In genomic region chr14:97975447-97975846, GRCm38 (mm10) we compare ENCODE assay signal across 25 mouse cellular contexts.
DNase-seq lines count a peak whose midpoint lies in the region; ATAC-seq lines count a peak whose summit lies in the region.
"Had no signal": no experiment of that assay in that cellular context is flagged by ENCODE, and none has a peak within 500 bp of the region (broad histone marks: within the 10 kb centered on the region; RNA-seq: fewer than 3 reads in every experiment).

No protein-coding gene starts in this region.

- peak; percentile 57; the same call in 1 of the 2 replicates for ATAC-seq in forebrain, embryonic 13.5 days
- ATAC-seq in forebrain, embryonic 16.5 days = no peak
- no peak for ATAC-seq in neural tube, embryonic 11.5 days (ENCODE audit: insufficient read depth, low FRiP score, low TSS enrichment)
- no peak for ATAC-seq in hindbrain, embryonic 13.5 days (ENCODE audit: low FRiP score)
- ATAC-seq: midbrain, embryonic 13.5 days had no signal

- no peaks in the 10 kb centered on the region for H3K9me3 ChIP-seq in forebrain, embryonic 13.5 days (replicated peaks)
- H3K9me3 ChIP-seq in forebrain, embryonic 16.5 days (ENCODE audit: control insufficient read depth, low read length) = no peaks in the 10 kb centered on the region
- no peaks in the 10 kb centered on the region for H3K9me3 ChIP-seq in neural tube, embryonic 11.5 days (ENCODE audit: control insufficient read depth, low read length)
- H3K9me3 ChIP-seq in hindbrain, embryonic 13.5 days = no peaks in the 10 kb centered on the region
- H3K9me3 ChIP-seq: embryonic facial prominence, embryonic 13.5 days; heart, embryonic 13.5 days; liver, embryonic 13.5 days; lung, embryonic 15.5 days; midbrain, embryonic 13.5 days had no signal

- H3K4me3 ChIP-seq in forebrain, embryonic 13.5 days = no peak overlapping the region
- H3K4me3 ChIP-seq in forebrain, embryonic 16.5 days (replicated peaks; ENCODE audit: low read length) = no peak overlapping the region
- no peak overlapping the region for H3K4me3 ChIP-seq in neural tube, embryonic 11.5 days (ENCODE audit: low read depth, low read length)
- H3K4me3 ChIP-seq in hindbrain, embryonic 13.5 days = no peak overlapping the region
- H3K4me3 ChIP-seq: embryonic facial prominence, embryonic 13.5 days; heart, embryonic 13.5 days; layer of hippocampus, adult 2 months; liver, embryonic 13.5 days; lung, embryonic 15.5 days; midbrain, embryonic 13.5 days; myocyte had no signal

- H3K9ac ChIP-seq in forebrain, embryonic 13.5 days = no peak overlapping the region
- H3K9ac ChIP-seq in forebrain, embryonic 16.5 days (replicated peaks; ENCODE audit: low read depth, low read length) = no peak overlapping the region
- no peak overlapping the region for H3K9ac ChIP-seq in neural tube, embryonic 11.5 days (ENCODE audit: low read length)
- no peak overlapping the region for H3K9ac ChIP-seq in hindbrain, embryonic 13.5 days
- H3K9ac ChIP-seq: embryonic facial prominence, embryonic 13.5 days; heart, embryonic 13.5 days; liver, embryonic 13.5 days; lung, embryonic 15.5 days; midbrain, embryonic 13.5 days had no signal

- intact Hi-C loops in heart, postnatal 25 days (cut with DNase I) = no loop called here

- H3K27ac ChIP-seq in forebrain, embryonic 13.5 days = 0 out of 2 replicates have a peak overlapping the region, but pooled peaks have one; percentile 14
- no peak overlapping the region for H3K27ac ChIP-seq in forebrain, embryonic 16.5 days (ENCODE audit: low read length)
- H3K27ac ChIP-seq in neural tube, embryonic 11.5 days (ENCODE audit: low read depth, low read length) = peak overlapping the region; percentile 31; the same call in 1 of the 2 replicates
- peak overlapping the region; percentile 30; the same call in 1 of the 2 replicates for H3K27ac ChIP-seq in hindbrain, embryonic 13.5 days
- H3K27ac ChIP-seq: embryonic facial prominence, embryonic 13.5 days; heart, embryonic 13.5 days; layer of hippocampus, adult 2 months; liver, embryonic 13.5 days; lung, embryonic 15.5 days; macrophage; midbrain, embryonic 13.5 days had no signal

- WGBS in forebrain, embryonic 13.5 days = 46% methylated on average over 7 of the region's 7 CpGs
- WGBS in forebrain, embryonic 16.5 days = 33% methylated on average over 7 of the region's 7 CpGs
- 48% methylated on average over 7 of the region's 7 CpGs for WGBS in neural tube, embryonic 11.5 days
- 40% methylated on average over 7 of the region's 7 CpGs for WGBS in hindbrain, embryonic 13.5 days

- no peaks in the 10 kb centered on the region for H3K36me3 ChIP-seq in forebrain, embryonic 13.5 days (ENCODE audit: poor library complexity, severe bottlenecking)
- H3K36me3 ChIP-seq in forebrain, embryonic 16.5 days (ENCODE audit: control insufficient read depth, insufficient read depth) = no peaks in the 10 kb centered on the region
- no peaks in the 10 kb centered on the region for H3K36me3 ChIP-seq in neural tube, embryonic 11.5 days (ENCODE audit: control insufficient read depth, insufficient read depth, low read length)
- H3K36me3 ChIP-seq in hindbrain, embryonic 13.5 days = no peaks in the 10 kb centered on the region
- H3K36me3 ChIP-seq: embryonic facial prominence, embryonic 13.5 days; heart, embryonic 13.5 days; liver, embryonic 13.5 days; lung, embryonic 15.5 days; midbrain, embryonic 13.5 days had no signal

- no peak overlapping the region for H3K4me2 ChIP-seq in forebrain, embryonic 13.5 days
- H3K4me2 ChIP-seq in forebrain, embryonic 16.5 days (ENCODE audit: low read length) = no peak overlapping the region; the same call in 1 of the 2 replicates
- H3K4me2 ChIP-seq in neural tube, embryonic 11.5 days (ENCODE audit: low read depth) = no peak overlapping the region
- H3K4me2 ChIP-seq in hindbrain, embryonic 13.5 days = no peak overlapping the region
- H3K4me2 ChIP-seq: embryonic facial prominence, embryonic 13.5 days; heart, embryonic 13.5 days; liver, embryonic 13.5 days; lung, embryonic 15.5 days; midbrain, embryonic 13.5 days had no signal

- DNase-seq in neural tube, embryonic 11.5 days (ENCODE audit: low spot score) = no peak
- no peak for DNase-seq in neural tube, embryonic 10.5 days (ENCODE audit: extremely low spot score, low spot score)
- DNase-seq in layer of hippocampus, adult 9-10 months (ENCODE audit: low spot score) = no peak
- no peak for DNase-seq in heart, postnatal 25 days (ENCODE audit: low spot score)
- DNase-seq: adrenal gland, postnatal 25 days; cerebellum, adult 11-12 months; cerebellum, postnatal 25 days; gastrocnemius, postnatal 14 days; heart, adult 18-20 months; heart, postnatal 36 days; kidney, adult 8-10 months; kidney, postnatal 14 days; liver, embryonic 13.5 days; thymus, postnatal 4 days had no signal

- H3K4me1 ChIP-seq in forebrain, embryonic 13.5 days = peaks cover 31% of the 10 kb centered on the region
- H3K4me1 ChIP-seq in forebrain, embryonic 16.5 days (replicated peaks; ENCODE audit: control insufficient read depth, insufficient read depth, low read length) = peaks cover 3% of the 10 kb centered on the region
- 0 out of 2 replicates have a peak, but pooled peaks cover 5% of the 10 kb centered on the region for H3K4me1 ChIP-seq in neural tube, embryonic 11.5 days (ENCODE audit: control insufficient read depth, insufficient read depth, low read length)
- H3K4me1 ChIP-seq in hindbrain, embryonic 13.5 days (replicated peaks) = peaks cover 7% of the 10 kb centered on the region
- H3K4me1 ChIP-seq: heart, embryonic 13.5 days; liver, embryonic 13.5 days; lung, embryonic 15.5 days had no signal

- no peaks in the 10 kb centered on the region for H3K27me3 ChIP-seq in forebrain, embryonic 13.5 days
- H3K27me3 ChIP-seq in forebrain, embryonic 16.5 days (replicated peaks; ENCODE audit: control insufficient read depth, insufficient read depth, low read length) = no peaks in the 10 kb centered on the region
- no peaks in the 10 kb centered on the region for H3K27me3 ChIP-seq in neural tube, embryonic 11.5 days (ENCODE audit: control insufficient read depth, insufficient read depth, low read length)
- H3K27me3 ChIP-seq in hindbrain, embryonic 13.5 days = no peaks in the 10 kb centered on the region
- H3K27me3 ChIP-seq: CH12.LX; embryonic facial prominence, embryonic 13.5 days; heart, embryonic 13.5 days; liver, embryonic 13.5 days; lung, embryonic 15.5 days; midbrain, embryonic 13.5 days had no signal
